Mouse (Mus musculus): ENCODE data around the gene Tsc22d1. TPM values are rescaled to one million over a fixed set of nuclear protein-coding genes. Genes with fewer than 3 reads are reported as not detected.

The Tsc22d1 gene
- polyA plus RNA-seq, 1 experiment from 2014 or later: 96.2 TPM

DNA sequence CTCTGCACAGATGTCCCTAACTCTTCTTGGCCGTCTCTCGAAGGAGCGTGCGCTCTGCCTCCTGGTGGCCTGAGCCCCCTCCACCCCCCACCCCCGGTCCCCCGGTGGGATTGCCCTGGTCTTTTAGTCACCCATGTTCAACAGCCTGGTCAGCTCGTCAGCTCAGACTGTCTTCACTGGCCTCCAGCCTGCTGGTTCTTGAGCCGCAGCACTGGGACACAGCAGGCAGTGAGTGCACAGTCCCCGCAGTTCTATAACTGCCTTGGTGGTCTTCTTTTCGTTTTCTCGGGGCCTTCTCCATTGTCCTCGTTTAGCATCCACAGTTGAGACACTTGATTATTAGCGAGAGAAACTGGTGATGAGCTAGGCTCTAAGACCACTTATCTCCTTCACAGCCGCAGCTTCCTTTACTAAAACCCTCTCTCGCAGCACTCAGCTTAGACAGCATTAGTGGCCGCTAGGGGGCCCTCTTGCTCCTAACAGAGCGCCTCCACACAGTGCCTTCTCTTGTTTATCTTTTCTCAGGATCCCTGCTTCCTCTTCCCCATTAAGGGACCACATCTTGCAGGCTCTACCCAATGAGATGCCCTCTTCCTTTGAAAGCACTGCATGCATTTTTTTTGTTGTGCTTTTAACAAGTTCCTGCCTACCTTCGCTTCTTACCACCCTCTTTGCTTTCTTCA is 52.0 kb downstream of the Tsc22d1 start:
- Histone ChIP-seq H3K27ac (replicated peaks) (no peak overlapping the region), H3K27me3 (no peaks in the 10 kb centered on the region), H3K4me1 (replicated peaks) (no peaks in the 10 kb centered on the region), H3K4me2 (no peak overlapping the region), H3K4me3 (replicated peaks) (no peak overlapping the region), H3K9me3 (replicated peaks) (no peaks in the 10 kb centered on the region), H3K9ac (no peak overlapping the region), H3K36me3 (replicated peaks) (no peaks in the 10 kb centered on the region)
- no peak; the same call in 1 of the 2 replicates for ATAC-seq (ENCODE audit: insufficient read depth)
- WGBS (ENCODE audit: insufficient replicate concordance): 28% methylated on average over 18 of the region's 18 CpGs

DNA sequence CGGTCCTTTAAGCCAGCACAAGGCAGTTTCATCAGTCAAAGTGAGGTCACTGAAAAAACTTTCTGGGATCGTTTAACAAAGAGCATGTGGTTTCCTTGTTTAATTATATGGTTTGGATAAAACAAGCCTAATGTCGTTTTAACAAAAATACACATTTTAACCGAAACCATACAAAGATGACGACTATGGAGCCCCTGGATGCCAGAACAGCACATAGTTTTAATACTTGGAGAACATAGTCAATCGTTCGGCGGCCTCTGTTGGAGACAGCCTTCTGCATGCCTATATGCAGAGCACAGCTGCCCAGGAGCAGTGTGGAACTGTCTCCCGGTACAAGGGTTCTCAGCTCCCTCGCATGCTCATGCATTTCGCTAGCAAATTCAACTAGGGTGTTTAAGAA is 53.2 kb downstream of the Tsc22d1 start:
- Histone ChIP-seq H3K36me3 (replicated peaks) (no peaks in the 10 kb centered on the region), H3K4me3 (replicated peaks) (no peak overlapping the region), H3K27me3 (no peaks in the 10 kb centered on the region), H3K27ac (replicated peaks) (no peak overlapping the region), H3K4me2 (no peak overlapping the region), H3K4me1 (replicated peaks) (no peaks in the 10 kb centered on the region), H3K9ac (no peak overlapping the region), H3K9me3 (replicated peaks) (no peaks in the 10 kb centered on the region)
- WGBS (ENCODE audit: insufficient replicate concordance): 75% methylated on average over 11 of the region's 11 CpGs
- no peak for ATAC-seq (ENCODE audit: insufficient read depth)

DNA sequence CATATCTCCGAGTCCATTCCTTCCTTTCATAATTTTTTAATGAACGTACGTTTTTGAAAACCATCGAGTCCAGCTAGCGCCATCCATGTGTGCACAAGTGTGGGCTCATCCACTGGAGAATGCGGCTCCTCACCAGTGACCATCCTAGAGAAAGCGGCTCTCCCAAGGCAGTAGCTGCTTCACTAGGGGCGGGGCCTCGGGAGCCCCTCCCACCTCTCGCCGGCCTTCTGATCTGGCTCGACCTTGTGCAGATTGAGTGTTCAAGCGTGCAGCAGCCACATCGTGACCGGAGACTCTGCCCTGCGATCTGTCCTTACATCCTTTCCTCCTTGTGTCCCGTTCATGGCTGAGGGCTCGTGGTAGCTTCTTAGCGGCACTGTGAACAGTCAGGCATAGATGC is 56.5 kb downstream of the Tsc22d1 start:
- Histone ChIP-seq H3K27me3 (no peaks in the 10 kb centered on the region), H3K4me2 (no peak overlapping the region), H3K4me3 (replicated peaks) (no peak overlapping the region), H3K4me1 (replicated peaks) (no peaks in the 10 kb centered on the region), H3K36me3 (replicated peaks) (no peaks in the 10 kb centered on the region), H3K9me3 (replicated peaks) (no peaks in the 10 kb centered on the region), H3K9ac (no peak overlapping the region), H3K27ac (replicated peaks) (no peak overlapping the region)
- 63% methylated on average over 19 of the region's 19 CpGs for WGBS (ENCODE audit: insufficient replicate concordance)
- ATAC-seq (ENCODE audit: insufficient read depth): no peak

DNA sequence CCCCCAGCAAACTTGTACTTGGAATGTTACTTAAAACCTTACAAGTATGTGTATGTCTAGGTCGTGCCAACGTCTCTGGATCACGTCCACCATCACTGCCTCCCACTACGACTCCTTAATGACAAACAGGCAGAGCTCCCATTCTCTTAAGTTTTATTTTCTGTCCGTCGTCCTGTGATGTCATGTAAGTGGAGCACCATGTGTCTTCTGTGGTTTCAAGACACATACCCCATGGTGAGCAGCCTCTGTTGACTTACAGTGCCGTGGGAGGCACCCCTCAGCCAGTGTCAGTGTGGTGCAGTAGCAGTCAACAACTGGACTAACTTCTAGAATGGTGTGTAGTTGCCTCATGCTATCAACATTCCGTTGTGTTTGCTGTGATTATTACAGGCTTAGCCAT is 57.7 kb downstream of the Tsc22d1 start:
- no peaks in the 10 kb centered on the region for H3K9me3 ChIP-seq (replicated peaks)
- ATAC-seq (ENCODE audit: insufficient read depth): no peak
- no peaks in the 10 kb centered on the region for H3K27me3 ChIP-seq
- H3K36me3 ChIP-seq (replicated peaks): no peaks in the 10 kb centered on the region
- peaks cover 4% of the 10 kb centered on the region; the same call in 1 of the 2 replicates for H3K4me1 ChIP-seq (replicated peaks)
- no peak overlapping the region for H3K27ac ChIP-seq (replicated peaks)
- no peak overlapping the region for H3K4me3 ChIP-seq (replicated peaks)
- H3K9ac ChIP-seq: no peak overlapping the region
- WGBS (ENCODE audit: insufficient replicate concordance): 67% methylated on average over 8 of the region's 8 CpGs
- H3K4me2 ChIP-seq: no peak overlapping the region

DNA sequence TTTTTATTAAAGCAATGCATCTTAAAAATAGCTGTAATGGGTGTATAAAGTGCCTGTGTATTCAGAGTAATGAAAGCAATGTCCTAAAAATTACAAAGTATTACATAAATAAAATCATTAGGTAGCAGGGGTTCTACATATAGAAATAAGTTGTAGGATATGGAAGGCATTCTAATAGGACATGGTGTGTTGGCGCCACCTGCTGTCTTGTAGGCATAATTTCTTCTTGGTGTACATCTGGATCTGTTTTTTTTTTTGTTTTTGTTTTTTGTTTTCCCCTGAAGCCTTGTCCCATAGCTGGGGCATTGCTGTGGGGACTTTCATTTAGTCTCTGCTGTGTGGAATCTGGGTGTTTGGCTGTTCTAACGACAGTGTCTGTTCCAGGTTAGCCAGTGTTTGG is 58.6 kb downstream of the Tsc22d1 start:
- WGBS (ENCODE audit: insufficient replicate concordance): 3% methylated on average over 2 of the region's 2 CpGs

DNA sequence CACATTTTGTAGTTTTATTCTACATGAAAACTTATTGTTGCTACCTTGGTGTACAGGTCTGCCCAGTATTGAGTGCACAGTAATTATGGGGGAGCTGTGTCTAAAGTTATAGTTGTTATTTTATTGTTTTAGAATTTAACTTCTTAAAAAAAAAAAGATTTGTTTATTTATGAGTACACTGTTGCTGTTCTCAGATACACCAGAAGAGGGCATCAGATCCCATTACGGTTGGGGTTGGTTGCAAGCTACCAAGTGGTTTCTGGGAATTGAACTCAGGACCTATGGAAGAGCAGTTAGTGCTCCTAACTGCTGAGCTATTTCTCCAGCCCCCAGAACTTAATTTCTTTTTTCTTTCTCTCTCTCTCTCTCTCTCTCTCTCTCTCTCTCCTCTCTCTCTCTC is 59.4 kb downstream of the Tsc22d1 start:
- no peaks in the 10 kb centered on the region for H3K36me3 ChIP-seq (replicated peaks)
- no peak for ATAC-seq (ENCODE audit: insufficient read depth)
- H3K9ac ChIP-seq: no peak overlapping the region
- 33% methylated on average over 1 of the region's 1 CpGs for WGBS (ENCODE audit: insufficient replicate concordance)
- H3K4me3 ChIP-seq (replicated peaks): no peak overlapping the region
- no peaks in the 10 kb centered on the region for H3K9me3 ChIP-seq (replicated peaks)
- H3K27me3 ChIP-seq: no peaks in the 10 kb centered on the region
- no peak overlapping the region for H3K27ac ChIP-seq (replicated peaks)
- peaks cover 4% of the 10 kb centered on the region; the same call in 1 of the 2 replicates for H3K4me1 ChIP-seq (replicated peaks)
- no peak overlapping the region for H3K4me2 ChIP-seq

More for the DNA sequence above, 58.6 kb downstream of the Tsc22d1 start:
- no peaks in the 10 kb centered on the region for H3K9me3 ChIP-seq (replicated peaks)
- H3K9ac ChIP-seq: no peak overlapping the region
- no peak for ATAC-seq (ENCODE audit: insufficient read depth)
- peaks cover 4% of the 10 kb centered on the region; the same call in 1 of the 2 replicates for H3K4me1 ChIP-seq (replicated peaks)
- no peak overlapping the region for H3K4me2 ChIP-seq
- H3K4me3 ChIP-seq (replicated peaks): no peak overlapping the region
- H3K36me3 ChIP-seq (replicated peaks): no peaks in the 10 kb centered on the region
- H3K27ac ChIP-seq (replicated peaks): no peak overlapping the region
- no peaks in the 10 kb centered on the region for H3K27me3 ChIP-seq

DNA sequence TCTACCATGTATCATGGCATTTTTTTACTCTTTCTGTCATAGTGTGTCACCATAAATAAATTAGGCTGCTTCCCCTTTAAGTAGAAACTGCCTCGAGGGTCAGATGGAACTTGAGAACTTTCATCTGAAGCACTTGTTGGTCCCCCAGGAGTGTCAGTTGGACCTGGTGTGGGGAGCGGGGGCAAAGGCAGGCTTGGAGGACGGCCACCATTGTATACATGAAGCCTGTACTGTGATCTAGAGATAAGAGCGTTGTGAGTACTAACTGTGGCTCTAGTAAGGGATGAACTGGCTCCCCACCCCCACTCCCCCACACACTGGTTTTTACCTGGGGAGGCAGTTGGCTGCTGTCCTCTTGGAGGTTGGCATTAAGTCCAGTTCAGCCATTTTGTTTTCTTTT is 62.0 kb downstream of the Tsc22d1 start:
- no peak for ATAC-seq (ENCODE audit: insufficient read depth)
- WGBS (ENCODE audit: insufficient replicate concordance): 10% methylated on average over 4 of the region's 4 CpGs
- Histone ChIP-seq H3K9ac (no peak overlapping the region), H3K4me3 (replicated peaks) (no peak overlapping the region), H3K4me2 (no peak overlapping the region), H3K27me3 (no peaks in the 10 kb centered on the region), H3K9me3 (replicated peaks) (no peaks in the 10 kb centered on the region), H3K36me3 (replicated peaks) (no peaks in the 10 kb centered on the region), H3K4me1 (replicated peaks) (peaks cover 4% of the 10 kb centered on the region; the same call in 1 of the 2 replicates), H3K27ac (replicated peaks) (no peak overlapping the region)

DNA sequence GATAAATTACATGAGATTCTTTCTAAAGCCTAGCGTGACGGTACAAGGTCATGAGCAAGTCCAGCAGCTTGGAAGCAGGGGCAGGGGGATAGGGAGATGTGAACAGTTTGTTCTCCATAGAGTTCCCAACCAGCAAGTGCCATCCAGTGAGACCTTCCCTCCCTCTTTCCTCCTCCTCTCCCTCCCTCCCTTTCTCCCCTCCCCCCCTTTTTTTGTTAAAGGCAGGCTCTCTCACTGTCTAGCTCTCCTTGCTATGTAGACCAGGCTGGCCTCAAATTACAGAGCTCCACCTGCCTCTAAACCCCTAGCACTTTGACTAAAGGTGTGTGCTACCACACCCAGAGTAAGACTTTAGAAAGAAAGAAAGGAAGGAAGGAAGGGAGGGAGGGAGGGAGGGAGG is 63.3 kb downstream of the Tsc22d1 start:
- WGBS (ENCODE audit: insufficient replicate concordance): 73% methylated on average over 2 of the region's 2 CpGs
- ATAC-seq (ENCODE audit: insufficient read depth): no peak
- no peaks in the 10 kb centered on the region for H3K9me3 ChIP-seq (replicated peaks)

DNA sequence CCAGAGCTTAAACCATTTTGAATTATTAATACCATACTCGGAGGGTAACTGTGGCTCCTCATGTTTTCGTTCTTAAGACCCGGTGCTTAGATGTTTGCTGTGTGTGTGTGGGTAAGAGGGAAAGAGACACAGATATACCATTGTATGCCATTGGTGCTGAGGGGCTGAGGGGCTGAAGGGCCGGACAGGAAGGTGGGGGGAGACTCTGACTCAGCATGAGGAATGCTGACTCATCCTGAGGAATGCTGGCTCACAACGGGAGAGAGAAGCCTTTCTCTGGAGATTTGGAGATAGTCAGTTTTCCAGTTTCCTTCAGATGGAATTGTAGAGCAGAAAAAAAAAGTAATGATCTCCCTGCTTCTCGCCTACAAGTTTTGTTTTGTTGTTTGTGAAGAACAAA is 63.9 kb downstream of the Tsc22d1 start:
- Histone ChIP-seq H3K36me3 (replicated peaks) (no peaks in the 10 kb centered on the region), H3K4me3 (replicated peaks) (no peak overlapping the region), H3K4me2 (no peak overlapping the region), H3K9ac (no peak overlapping the region), H3K4me1 (replicated peaks) (peaks cover 4% of the 10 kb centered on the region; the same call in 1 of the 2 replicates), H3K27me3 (no peaks in the 10 kb centered on the region), H3K27ac (replicated peaks) (no peak overlapping the region), H3K9me3 (replicated peaks) (no peaks in the 10 kb centered on the region)
- ATAC-seq (ENCODE audit: insufficient read depth): no peak
- 37% methylated on average over 6 of the region's 6 CpGs for WGBS (ENCODE audit: insufficient replicate concordance)

More for the DNA sequence above, 63.3 kb downstream of the Tsc22d1 start:
- Histone ChIP-seq H3K4me1 (replicated peaks) (peaks cover 4% of the 10 kb centered on the region; the same call in 1 of the 2 replicates), H3K27me3 (no peaks in the 10 kb centered on the region), H3K4me2 (no peak overlapping the region), H3K27ac (replicated peaks) (no peak overlapping the region), H3K4me3 (replicated peaks) (no peak overlapping the region), H3K9ac (no peak overlapping the region), H3K36me3 (replicated peaks) (no peaks in the 10 kb centered on the region)

DNA sequence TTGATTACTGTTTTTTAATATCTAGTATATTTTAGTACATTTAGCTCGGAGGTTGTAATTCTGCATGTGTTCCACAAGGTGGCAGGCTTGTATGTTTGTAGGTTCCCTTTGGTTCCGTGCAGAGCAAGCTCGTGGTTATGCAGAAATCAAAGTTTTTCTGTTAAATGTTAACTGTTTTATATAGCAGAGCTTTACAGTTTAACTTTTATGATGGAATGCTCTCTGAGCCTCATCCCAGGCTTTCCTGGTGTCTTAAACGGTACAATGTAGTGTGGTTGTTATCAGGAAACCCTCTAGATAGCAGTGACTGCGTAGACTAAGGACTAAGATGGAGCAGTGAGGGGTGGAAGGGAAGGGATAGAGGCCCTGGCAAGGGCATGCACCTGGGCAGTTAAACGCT is 65.1 kb downstream of the Tsc22d1 start:
- WGBS (ENCODE audit: insufficient replicate concordance): 20% methylated on average over 6 of the region's 6 CpGs
- no peaks in the 10 kb centered on the region for H3K9me3 ChIP-seq (replicated peaks)
- H3K36me3 ChIP-seq (replicated peaks): no peaks in the 10 kb centered on the region
- no peak for ATAC-seq (ENCODE audit: insufficient read depth)
- no peaks in the 10 kb centered on the region for H3K27me3 ChIP-seq
- H3K4me1 ChIP-seq (replicated peaks): peaks cover 4% of the 10 kb centered on the region; the same call in 1 of the 2 replicates
- H3K4me2 ChIP-seq: no peak overlapping the region
- no peak overlapping the region for H3K9ac ChIP-seq
- no peak overlapping the region for H3K4me3 ChIP-seq (replicated peaks)
- no peak overlapping the region for H3K27ac ChIP-seq (replicated peaks)

DNA sequence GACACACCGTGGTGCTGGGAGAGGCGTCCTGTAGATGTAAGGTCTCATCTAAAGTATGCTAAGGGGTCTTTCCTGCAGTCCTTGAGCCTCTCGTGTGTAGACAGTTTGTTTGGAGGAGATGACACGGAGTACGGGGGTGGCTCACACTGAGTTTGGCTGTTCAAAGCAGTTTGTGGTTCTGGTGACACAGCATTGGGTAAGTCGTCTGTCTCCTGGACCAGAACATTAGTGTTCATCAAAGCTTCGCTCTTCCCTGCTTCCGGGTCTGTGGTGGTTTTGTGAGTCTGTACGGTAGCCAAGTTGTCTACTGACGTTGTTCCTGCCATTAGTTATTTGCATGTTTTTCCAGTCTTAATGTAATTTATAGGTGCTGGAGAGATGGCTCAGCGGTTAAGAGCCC is 65.7 kb downstream of the Tsc22d1 start:
- Histone ChIP-seq H3K4me2 (no peak overlapping the region), H3K9ac (no peak overlapping the region), H3K36me3 (replicated peaks) (no peaks in the 10 kb centered on the region), H3K27me3 (no peaks in the 10 kb centered on the region), H3K4me3 (replicated peaks) (no peak overlapping the region), H3K4me1 (replicated peaks) (peaks cover 4% of the 10 kb centered on the region; the same call in 1 of the 2 replicates), H3K27ac (replicated peaks) (no peak overlapping the region), H3K9me3 (replicated peaks) (no peaks in the 10 kb centered on the region)
- ATAC-seq (ENCODE audit: insufficient read depth): no peak
- WGBS (ENCODE audit: insufficient replicate concordance): 73% methylated on average over 11 of the region's 11 CpGs

DNA sequence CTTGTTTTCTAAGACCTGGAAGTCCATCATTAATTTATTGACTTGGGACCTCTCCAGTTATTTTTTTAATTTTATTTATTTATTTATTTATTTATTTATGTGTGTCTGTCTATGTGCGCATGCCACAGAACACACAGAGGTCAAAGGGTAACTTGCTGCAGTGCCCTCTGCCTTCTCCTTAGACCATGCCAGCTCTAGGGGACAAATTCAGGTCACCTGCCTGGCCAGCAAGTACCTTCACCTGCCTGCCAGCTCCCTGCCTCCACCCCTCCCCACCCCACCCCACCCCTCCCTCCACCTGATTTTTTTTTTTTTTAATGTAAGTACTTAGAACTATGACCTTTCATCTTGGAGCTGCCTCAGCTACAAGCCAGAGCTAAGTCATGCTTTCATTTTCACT is 68.9 kb downstream of the Tsc22d1 start:
- Histone ChIP-seq H3K4me2 (no peak overlapping the region), H3K4me1 (replicated peaks) (no peaks in the 10 kb centered on the region; the same call in 1 of the 2 replicates), H3K9me3 (replicated peaks) (no peaks in the 10 kb centered on the region), H3K27ac (replicated peaks) (no peak overlapping the region), H3K4me3 (replicated peaks) (no peak overlapping the region), H3K9ac (no peak overlapping the region), H3K36me3 (replicated peaks) (no peaks in the 10 kb centered on the region), H3K27me3 (no peaks in the 10 kb centered on the region)
- 87% methylated on average over 1 of the region's 1 CpGs for WGBS (ENCODE audit: insufficient replicate concordance)
- no peak for ATAC-seq (ENCODE audit: insufficient read depth)

All from liver, embryonic 15.5 days (tissue).